Mouse (Mus musculus) gonadal fat pad, adult 2 months (tissue): ENCODE results near the gene Lrp4. TPM values are rescaled to one million over a fixed set of nuclear protein-coding genes. Genes with fewer than 3 reads are reported as not detected.

Source experiments
- DNase-seq: peaks from one replicate; pipeline ENCODE4 v3.0.0-alpha.2; 2012; ENCODE audit warnings: low read depth
- polyA plus RNA-seq: library from polyadenylated mRNA; depleted of rRNA; stranded (reverse); fragments of >200 nt; gene quantifications from 2 replicates; pipeline ENCODE4 v1.2.3, GENCODE M21; 2012

Lrp4 gene
- polyA plus RNA-seq, 1 experiment, result 16.7 TPM

GRCm38 (mm10) chr2:91453231-91454075, 3.9 kb upstream of the Lrp4 start:
- DNase-seq, result no peak

GRCm38 (mm10) chr2:91454434-91454833, 2.9 kb upstream of the Lrp4 start:
- DNase-seq, result no peak

GRCm38 (mm10) chr2:91455826-91456225, 1.5 kb upstream of the Lrp4 start:
- DNase-seq, result no peak

GRCm38 (mm10) chr2:91456491-91457100, 715 bp upstream of the Lrp4 start:
- DNase-seq, result no peak

- no peak for DNase-seq
Observed at GRCm38 (mm10) chr2:91457656-91458251, 443 bp downstream of the Lrp4 start.

GRCm38 (mm10) chr2:91458252-91458672, 951 bp downstream of the Lrp4 start:
- DNase-seq, result no peak

GRCm38 (mm10) chr2:91458673-91459391, 1.5 kb downstream of the Lrp4 start:
- no peak for DNase-seq

GRCm38 (mm10) chr2:91460076-91460475, 2.8 kb downstream of the Lrp4 start:
- DNase-seq, result no peak

GRCm38 (mm10) chr2:91460771-91461170, 3.5 kb downstream of the Lrp4 start:
- DNase-seq, result no peak

- no peak for DNase-seq
Observed at GRCm38 (mm10) chr2:91461341-91461740, 4.0 kb downstream of the Lrp4 start.

- DNase-seq, result no peak
Observed at GRCm38 (mm10) chr2:91462196-91462595, 4.9 kb downstream of the Lrp4 start.

GRCm38 (mm10) chr2:91462681-91463080, 5.4 kb downstream of the Lrp4 start:
- DNase-seq, result no peak

GRCm38 (mm10) chr2:91465934-91466333, 8.6 kb downstream of the Lrp4 start:
- no peak for DNase-seq

GRCm38 (mm10) chr2:91467613-91468012, 10.3 kb downstream of the Lrp4 start:
- no peak for DNase-seq

- DNase-seq, result no peak
Observed at GRCm38 (mm10) chr2:91470055-91470647, 12.8 kb downstream of the Lrp4 start.

GRCm38 (mm10) chr2:91474358-91474757, 17.0 kb downstream of the Lrp4 start:
- DNase-seq, result no peak

GRCm38 (mm10) chr2:91475791-91476190, 18.5 kb downstream of the Lrp4 start:
- no peak for DNase-seq

- DNase-seq, result no peak
Observed at GRCm38 (mm10) chr2:91476251-91476661, 18.9 kb downstream of the Lrp4 start.

GRCm38 (mm10) chr2:91476841-91477240, 19.5 kb downstream of the Lrp4 start:
- no peak for DNase-seq

- DNase-seq, result no peak
Observed at GRCm38 (mm10) chr2:91480399-91480801, 23.1 kb downstream of the Lrp4 start.

- no peak for DNase-seq
Observed at GRCm38 (mm10) chr2:91480805-91481514, 23.6 kb downstream of the Lrp4 start.
